ENCODE assay signal across 13 mouse cellular contexts in the genomic region with DNA sequence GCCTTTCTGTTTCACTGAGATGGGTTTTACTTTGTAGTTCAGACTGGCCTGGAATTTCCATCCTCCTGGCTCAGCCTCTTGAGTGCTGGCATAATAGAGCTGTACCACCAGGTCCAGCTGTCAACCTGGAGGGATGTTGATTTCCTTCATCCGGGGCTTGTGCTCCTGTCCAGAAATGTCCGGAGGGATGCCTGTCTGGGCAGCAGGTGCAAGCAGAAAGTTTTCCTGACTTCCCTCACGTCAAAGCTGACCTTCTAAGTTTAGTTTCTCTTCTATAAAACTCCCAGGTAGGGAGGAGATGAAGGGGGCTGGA. TPM values are rescaled to one million over a fixed set of nuclear protein-coding genes. Genes with fewer than 3 reads are reported as not detected.
A peak's percentile ranks its signal among the peaks of the same experiment; 100 is the strongest.
DNase-seq lines count a peak whose midpoint lies in the region; ATAC-seq and TF ChIP-seq lines count a peak whose summit lies in the region.
"Had no signal": no experiment of that assay in that cellular context is flagged by ENCODE, and none has a peak within 500 bp of the region (broad histone marks: within the 10 kb centered on the region; RNA-seq: fewer than 3 reads in every experiment).

No protein-coding gene starts in this region.

- peak overlapping the region; percentile 90 for H3K27ac ChIP-seq in heart, embryonic 16.5 days (ENCODE audit: low read length)
- peak overlapping the region; percentile 28; the same call in 1 of the 2 replicates for H3K27ac ChIP-seq in thymus, adult 2 months (ENCODE audit: control insufficient read depth, insufficient read depth, low read length)
- H3K27ac ChIP-seq in limb, embryonic 10.5 days = peak overlapping the region; percentile 90

- H3K4me3 ChIP-seq in heart, embryonic 16.5 days (ENCODE audit: low read length) = no peak overlapping the region
- no peak overlapping the region for H3K4me3 ChIP-seq in thymus, adult 2 months (ENCODE audit: control insufficient read depth, insufficient read depth, low read length)
- no peak overlapping the region for H3K4me3 ChIP-seq in limb, embryonic 10.5 days

- peaks cover 32% of the 10 kb centered on the region for H3K4me1 ChIP-seq in heart, embryonic 16.5 days (ENCODE audit: control insufficient read depth, insufficient read depth, low read length)
- peaks cover 17% of the 10 kb centered on the region for H3K4me1 ChIP-seq in thymus, adult 2 months (replicated peaks; ENCODE audit: control insufficient read depth, insufficient read depth, low read length)
- peaks cover 28% of the 10 kb centered on the region for H3K4me1 ChIP-seq in limb, embryonic 10.5 days

- TF ChIP-seq CTCF in thymus, adult 2 months (IDR thresholded peaks at IDR 0.05; ENCODE audit: borderline replicate concordance, control insufficient read depth, extremely low read depth, insufficient read depth, low read length, poor library complexity) = no peak

- H3K9me3 ChIP-seq in heart, embryonic 16.5 days (replicated peaks; ENCODE audit: control insufficient read depth, low read length) = no peaks in the 10 kb centered on the region
- H3K9me3 ChIP-seq in limb, embryonic 10.5 days (replicated peaks) = no peaks in the 10 kb centered on the region

- DNase-seq in heart, adult 18-20 months = no peak
- no peak for DNase-seq in thymus, adult 2 months
- no peak for DNase-seq in thymus, postnatal 25 days
- DNase-seq in limb, embryonic 10.5 days (ENCODE audit: low spot score) = no peak
- DNase-seq in embryo, embryonic 10 days (ENCODE audit: low spot score) = no peak
- DNase-seq: adrenal gland, adult 8-10 months; cerebellum, postnatal 10 days; kidney, adult 9 months; layer of hippocampus, postnatal 36 days; right cerebral cortex, postnatal 4 days; thymus, postnatal 4 days had no signal

- H3K36me3 ChIP-seq in heart, embryonic 16.5 days (ENCODE audit: control insufficient read depth, insufficient read depth) = no peaks in the 10 kb centered on the region
- no peaks in the 10 kb centered on the region for H3K36me3 ChIP-seq in thymus, adult 2 months (ENCODE audit: control insufficient read depth, insufficient read depth, low read length)
- H3K36me3 ChIP-seq in limb, embryonic 10.5 days = no peaks in the 10 kb centered on the region

- 63% methylated on average over 3 of the region's 3 CpGs for WGBS in heart, embryonic 16.5 days
- 55% methylated on average over 3 of the region's 3 CpGs for WGBS in thymus, adult 2 months
- 74% methylated on average over 3 of the region's 3 CpGs for WGBS in limb, embryonic 10.5 days

- no peak for ATAC-seq in heart, embryonic 16.5 days (replicated peaks; ENCODE audit: extremely low read depth, insufficient read depth, low FRiP score)
- no peak for ATAC-seq in granulocyte monocyte progenitor cell, adult 5-6 weeks (replicated peaks; ENCODE audit: poor library complexity, severe bottlenecking)

- TF ChIP-seq POLR2A in thymus, adult 2 months (IDR thresholded peaks at IDR 0.05; ENCODE audit: control insufficient read depth, extremely low read depth, insufficient read depth, low read length, poor library complexity) = no peak

- H3K4me2 ChIP-seq in heart, embryonic 16.5 days (ENCODE audit: low read depth, low read length) = no peak overlapping the region

- H3K9ac ChIP-seq in heart, embryonic 16.5 days (ENCODE audit: low read length) = no peak overlapping the region

- no peaks in the 10 kb centered on the region for H3K27me3 ChIP-seq in heart, embryonic 16.5 days (ENCODE audit: control insufficient read depth, insufficient read depth, low read length)
- H3K27me3 ChIP-seq in thymus, adult 2 months (ENCODE audit: control insufficient read depth, insufficient read depth, low read length) = no peaks in the 10 kb centered on the region
- no peaks in the 10 kb centered on the region for H3K27me3 ChIP-seq in limb, embryonic 10.5 days (ENCODE audit: low read depth, poor library complexity, severe bottlenecking)

RNA-seq across cellular contexts. Expression of a gene that starts 1.4 kb away (rescaled TPM):
- 33.4 and 37.2 TPM in 2 replicates for polyA plus RNA-seq in heart, embryonic 16.5 days (2015; fragmentation: Nextera tagmentation; extraction: Ambion mirVana)
- 10 to 100 TPM; 10.1 to 12.4 TPM for total RNA-seq in heart, adult 18-20 months (2021)
- 13.0 and 15.9 TPM in 2 replicates for polyA plus RNA-seq in thymus, adult 2 months (2012; rRNA removed)
- 22.1 and 25.0 TPM in 2 replicates for polyA plus RNA-seq in limb, embryonic 10.5 days (2016; fragmentation: Nextera tagmentation; extraction: Ambion mirVana)
- 9.9 and 12.0 TPM in 2 replicates for total RNA-seq in granulocyte monocyte progenitor cell, adult 5-6 weeks (2014; fragmentation: Nextera tagmentation)
- 4.5 and 10.7 TPM in 2 replicates for total RNA-seq in granulocyte monocyte progenitor cell, adult 5-6 weeks (2017)

RNA-seq across cellular contexts. Expression of a gene that starts 16.9 kb away (rescaled TPM):
- polyA plus RNA-seq in heart, embryonic 16.5 days (2015; fragmentation: Nextera tagmentation; extraction: Ambion mirVana) = 7.3 TPM in 2 replicates
- 10 to 100 TPM; 19.1 to 21.1 TPM for total RNA-seq in heart, adult 18-20 months (2021)
- polyA plus RNA-seq in thymus, adult 2 months (2012; rRNA removed) = 44.4 and 45.7 TPM in 2 replicates
- 5.6 and 5.8 TPM in 2 replicates for polyA plus RNA-seq in limb, embryonic 10.5 days (2016; fragmentation: Nextera tagmentation; extraction: Ambion mirVana)
- total RNA-seq in granulocyte monocyte progenitor cell, adult 5-6 weeks (2014; fragmentation: Nextera tagmentation) = 15.1 and 19.7 TPM in 2 replicates
- 13.2 and 13.9 TPM in 2 replicates for total RNA-seq in granulocyte monocyte progenitor cell, adult 5-6 weeks (2017)

RNA-seq across cellular contexts. Expression of a gene that starts 33.5 kb away (rescaled TPM):
- polyA plus RNA-seq in heart, embryonic 16.5 days (2015; fragmentation: Nextera tagmentation; extraction: Ambion mirVana) = 22.8 and 25.1 TPM in 2 replicates
- total RNA-seq in heart, adult 18-20 months (2021) = 10 to 100 TPM; 17.3 to 21.3 TPM
- 89.7 and 96.4 TPM in 2 replicates for polyA plus RNA-seq in thymus, adult 2 months (2012; rRNA removed)
- 27.6 and 30.8 TPM in 2 replicates for polyA plus RNA-seq in limb, embryonic 10.5 days (2016; fragmentation: Nextera tagmentation; extraction: Ambion mirVana)
- 34.6 and 35.5 TPM in 2 replicates for total RNA-seq in granulocyte monocyte progenitor cell, adult 5-6 weeks (2014; fragmentation: Nextera tagmentation)
- 21.1 and 26.4 TPM in 2 replicates for total RNA-seq in granulocyte monocyte progenitor cell, adult 5-6 weeks (2017)

RNA-seq across cellular contexts. Expression of a gene that starts 40.0 kb away (rescaled TPM):
- 8.5 and 14.3 TPM in 2 replicates for polyA plus RNA-seq in heart, embryonic 16.5 days (2015; fragmentation: Nextera tagmentation; extraction: Ambion mirVana)
- total RNA-seq in heart, adult 18-20 months (2021) = 10 to 100 TPM; 18.2 to 19.3 TPM
- 36.8 and 42.2 TPM in 2 replicates for polyA plus RNA-seq in thymus, adult 2 months (2012; rRNA removed)
- 31.9 and 33.0 TPM in 2 replicates for polyA plus RNA-seq in limb, embryonic 10.5 days (2016; fragmentation: Nextera tagmentation; extraction: Ambion mirVana)
- total RNA-seq in granulocyte monocyte progenitor cell, adult 5-6 weeks (2014; fragmentation: Nextera tagmentation) = 19.1 and 21.9 TPM in 2 replicates
- 6.7 and 7.1 TPM in 2 replicates for total RNA-seq in granulocyte monocyte progenitor cell, adult 5-6 weeks (2017)

RNA-seq across cellular contexts. Expression of a gene that starts 44.1 kb away (rescaled TPM):
- 9.1 and 10.6 TPM in 2 replicates for polyA plus RNA-seq in heart, embryonic 16.5 days (2015; fragmentation: Nextera tagmentation; extraction: Ambion mirVana)
- total RNA-seq in heart, adult 18-20 months (2021) = 1 to 10 TPM; 2.3 to 3.1 TPM
- 0.98 and 1.1 TPM in 2 replicates for polyA plus RNA-seq in thymus, adult 2 months (2012; rRNA removed)
- polyA plus RNA-seq in limb, embryonic 10.5 days (2016; fragmentation: Nextera tagmentation; extraction: Ambion mirVana) = 43.6 and 49.0 TPM in 2 replicates
- total RNA-seq in granulocyte monocyte progenitor cell, adult 5-6 weeks (2014; fragmentation: Nextera tagmentation) = 1.5 and 2.5 TPM in 2 replicates
- 0.09 and 0.72 TPM in 2 replicates for total RNA-seq in granulocyte monocyte progenitor cell, adult 5-6 weeks (2017)

Comparison
In these comparisons a context has a peak if more than half of its experiments do, and no peak if none do; other contexts are left out.
1. H3K27ac ChIP-seq: peak in every context shown above with its lines; median percentile 90 in heart, embryonic 16.5 days; 90 in limb, embryonic 10.5 days; 28 in thymus, adult 2 months.